Mouse (Mus musculus) layer of hippocampus, postnatal 10 days (tissue): Measurements from ENCODE around the gene Gm11559. TPM values are rescaled to one million over a fixed set of nuclear protein-coding genes. Genes with fewer than 3 reads are reported as not detected.
"Not testable (repeated sequence)": the region's sequence is repeated elsewhere in the genome, so short reads cannot be mapped to it uniquely, and the experiment has no call there.

Experiments
- DNase-seq, 2 experiments: peaks; one replicate each; pipeline ENCODE4 v3.0.0; 2021; ENCODE audit warnings: low spot score in 2 of 2
- long read RNA-seq: library from polyadenylated mRNA; stranded (forward); transcript quantifications from one replicate; pipeline ENCODE4 v2.0.0, GENCODE M21; 2023
- total RNA-seq, 2 experiments: library from RNA; stranded (reverse); gene quantifications; 2 replicates each; pipeline ENCODE4 v1.2.3; 2021

The Gm11559 gene
- total RNA-seq: not detected
- long read RNA-seq: 0 reads

GRCm38 (mm10) chr11:99864176-99864575, at the start of gene Gm11559:
Gene Gm11559 (plus strand): TSS chr11:99864476.
- not testable (repeated sequence) for DNase-seq

- DNase-seq: not testable (repeated sequence)
Measured at GRCm38 (mm10) chr11:99815566-99815965, 48.7 kb upstream of the Gm11559 start, which contains the start of gene Gm11564. Gene Gm11564 (minus strand): TSS chr11:99815666.

GRCm38 (mm10) chr11:99837966-99838365, 26.3 kb upstream of the Gm11559 start, which contains the start of gene 2300003K06Rik:
Gene 2300003K06Rik (minus strand): TSS chr11:99838066.
- DNase-seq: no peak

- DNase-seq: no peak
Measured at GRCm38 (mm10) chr11:99842185-99842584, 22.1 kb upstream of the Gm11559 start.

GRCm38 (mm10) chr11:99846746-99847145, 17.5 kb upstream of the Gm11559 start:
- no peak for DNase-seq

GRCm38 (mm10) chr11:99851508-99851907, 12.8 kb upstream of the Gm11559 start, which contains the start of gene Krtap4-16:
Gene Krtap4-16 (minus strand): TSS chr11:99851608.
- no peak for DNase-seq

GRCm38 (mm10) chr11:99854121-99854520, 10.2 kb upstream of the Gm11559 start:
- peak; percentile 5 to 18 for DNase-seq

GRCm38 (mm10) chr11:99857617-99858016, 6.7 kb upstream of the Gm11559 start, which contains the start of gene Gm11568:
Gene Gm11568 (plus strand): TSS chr11:99857917.
- DNase-seq: no peak

GRCm38 (mm10) chr11:99858761-99859160, 5.5 kb upstream of the Gm11559 start:
- DNase-seq: no peak

DNA sequence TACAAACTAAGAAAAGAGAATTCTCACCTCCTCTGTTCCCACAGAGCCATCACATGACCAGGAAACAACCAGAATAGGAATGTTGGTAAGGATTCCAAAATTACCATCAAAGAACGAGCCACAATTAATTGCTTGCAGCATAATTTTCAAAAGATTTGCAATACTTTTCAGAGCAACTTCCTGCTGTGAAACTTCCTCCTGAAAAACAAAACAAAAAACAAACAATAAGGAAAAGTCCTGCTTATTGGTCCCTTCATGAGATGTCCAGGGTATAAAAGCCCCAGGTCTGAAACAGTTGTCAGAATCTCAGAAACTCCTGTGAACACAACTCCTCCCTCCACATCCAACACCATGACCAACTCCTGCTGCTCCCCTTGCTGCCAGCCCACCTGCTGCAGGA, 8.8 kb downstream of the Gm11559 start, which contains the start of gene Krtap9-1:
Gene Krtap9-1, plus strand, starts transcription at position 301 of the 400 bp plus-strand sequence.
- DNase-seq: not testable (repeated sequence)

GRCm38 (mm10) chr11:99878887-99879286, 14.6 kb downstream of the Gm11559 start, which contains the start of gene Gm11567:
Gene Gm11567 (plus strand): TSS chr11:99879187.
- not testable (repeated sequence) for DNase-seq

GRCm38 (mm10) chr11:99907620-99908019, 43.3 kb downstream of the Gm11559 start, which contains the start of gene Krtap31-1:
Gene Krtap31-1 (plus strand): TSS chr11:99907920.
- no peak for DNase-seq

DNA sequence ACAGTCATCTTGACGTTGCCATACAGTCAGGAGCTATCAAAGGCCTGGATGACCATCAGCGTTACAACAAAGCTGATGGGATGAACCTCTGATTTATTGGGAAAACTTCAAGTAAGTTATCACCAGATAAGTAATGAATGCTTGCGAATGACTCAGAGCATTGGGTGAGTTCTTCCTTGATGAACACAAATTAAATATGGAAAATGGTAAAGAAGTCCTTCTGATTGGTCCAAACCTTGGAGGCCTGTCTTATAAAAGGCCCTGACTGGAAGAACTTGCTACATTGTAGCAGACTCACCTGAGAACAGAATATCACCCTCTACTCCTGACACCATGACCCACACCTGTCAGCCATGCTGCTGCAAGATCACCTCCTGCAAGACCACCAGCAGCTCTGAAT, 50.2 kb downstream of the Gm11559 start, which contains the start of gene Gm11565:
Gene Gm11565, plus strand, starts transcription at position 301 of the 400 bp plus-strand sequence.
- no peak for DNase-seq

Other genes starting within 250 kb of the Gm11559 start
- gene Krtap2-4, start 249.6 kb upstream of the Gm11559 start, total RNA-seq: not detected
- not detected for gene Gm11562, start 244.0 kb upstream of the Gm11559 start, total RNA-seq
- not detected for gene Krtap4-1, start 236.2 kb upstream of the Gm11559 start, total RNA-seq
- gene Krtap4-2, start 229.4 kb upstream of the Gm11559 start, total RNA-seq: not detected
- gene Krtap4-7, start 220.4 kb upstream of the Gm11559 start, total RNA-seq: not detected
- gene Gm11555, start 214.2 kb upstream of the Gm11559 start, total RNA-seq: not detected
- not detected for gene Gm11563, start 205.5 kb upstream of the Gm11559 start, total RNA-seq
- gene Krtap4-6, start 198.5 kb upstream of the Gm11559 start, total RNA-seq: not detected
- not detected for gene Gm14190, start 173.7 kb upstream of the Gm11559 start, total RNA-seq
- not detected for gene Gm14180, start 130.2 kb upstream of the Gm11559 start, total RNA-seq
- gene Gm11595, start 91.6 kb upstream of the Gm11559 start, total RNA-seq: not detected
- gene Krtap4-8, start 83.8 kb upstream of the Gm11559 start, total RNA-seq: not detected
- gene Krtap4-9, start 79.3 kb upstream of the Gm11559 start, total RNA-seq: not detected
- gene Gm11596, start 71.0 kb upstream of the Gm11559 start, total RNA-seq: not detected
- gene Gm11569, start 65.5 kb upstream of the Gm11559 start, total RNA-seq: not detected
- gene Gm11554, start 60.0 kb upstream of the Gm11559 start, total RNA-seq: not detected
- gene Krtap4-13, start 54.6 kb upstream of the Gm11559 start, total RNA-seq: not detected
- not detected for gene Gm11564, start 48.8 kb upstream of the Gm11559 start, total RNA-seq
- gene 2300003K06Rik, start 26.4 kb upstream of the Gm11559 start, total RNA-seq: not detected
- gene Krtap4-16, start 12.9 kb upstream of the Gm11559 start, total RNA-seq: not detected
- gene Gm11568, start 6.6 kb upstream of the Gm11559 start, total RNA-seq: not detected
- not detected for gene Krtap9-1, start 8.9 kb downstream of the Gm11559 start, total RNA-seq
- not detected for gene Gm11567, start 14.7 kb downstream of the Gm11559 start, total RNA-seq
- not detected for gene Krtap31-1, start 43.4 kb downstream of the Gm11559 start, total RNA-seq
- not detected for gene Gm11565, start 50.3 kb downstream of the Gm11559 start, total RNA-seq
- not detected for gene Krtap31-2, start 71.8 kb downstream of the Gm11559 start, total RNA-seq
- not detected for gene Krtap9-5, start 84.0 kb downstream of the Gm11559 start, total RNA-seq
- not detected for gene Krtap29-1, start 114.6 kb downstream of the Gm11559 start, total RNA-seq
- gene Krtap16-1, start 122.1 kb downstream of the Gm11559 start, total RNA-seq: not detected
- not detected for gene Krtap17-1, start 129.5 kb downstream of the Gm11559 start, total RNA-seq
- not detected for gene Krt33a, start 151.7 kb downstream of the Gm11559 start, total RNA-seq
- not detected for gene Krt33b, start 165.4 kb downstream of the Gm11559 start, total RNA-seq
- gene Krt34, start 177.1 kb downstream of the Gm11559 start, total RNA-seq: not detected
- gene Krt31, start 186.1 kb downstream of the Gm11559 start, total RNA-seq: not detected
- not detected for gene Krt32, start 223.8 kb downstream of the Gm11559 start, total RNA-seq
- gene Krt35, start 231.8 kb downstream of the Gm11559 start, total RNA-seq: not detected
- gene Krt36, start 241.2 kb downstream of the Gm11559 start, total RNA-seq: not detected